Mouse (Mus musculus): Measurements from ENCODE around the gene Magi1.

- TF ChIP-seq POLR2A (IDR thresholded peaks at IDR 0.05; ENCODE audit: control insufficient read depth, extremely low read depth, insufficient read depth, low read length, poor library complexity) (no peak), CTCF (IDR thresholded peaks at IDR 0.05; ENCODE audit: borderline replicate concordance, control insufficient read depth, extremely low read depth, insufficient read depth, low read length, poor library complexity) (no peak)
Measured at GRCm38 (mm10) chr6:94269174-94269573, 14.5 kb downstream of the Magi1 start.

All from thymus, adult 2 months (tissue).